ENCODE assay signal across 9 mouse cellular contexts in the genomic region with DNA sequence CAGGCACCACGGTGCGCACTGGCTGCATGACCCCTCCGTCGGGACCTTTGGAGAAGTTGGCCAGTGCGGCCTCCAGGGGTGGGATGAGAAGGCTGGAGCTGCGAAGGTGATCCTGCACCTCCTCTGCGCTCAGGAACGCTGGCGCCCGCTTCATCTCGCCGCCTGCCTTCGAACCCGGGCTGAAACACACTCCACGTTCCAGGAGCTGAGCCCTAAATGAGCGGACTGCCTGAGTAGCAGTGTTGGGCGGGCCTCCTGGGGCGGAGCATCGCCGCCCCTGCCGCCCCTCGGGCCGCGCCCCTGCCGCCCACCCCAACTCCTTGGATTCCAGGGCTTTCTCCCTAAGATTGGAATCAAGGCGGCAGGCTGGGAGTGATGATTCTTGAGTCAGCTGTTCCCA. TPM values are rescaled to one million over a fixed set of nuclear protein-coding genes. Genes with fewer than 3 reads are reported as not detected.
DNase-seq lines count a peak whose midpoint lies in the region; ATAC-seq and TF ChIP-seq lines count a peak whose summit lies in the region.
"Had no signal": no experiment of that assay in that cellular context is flagged by ENCODE, and none has a peak within 500 bp of the region (broad histone marks: within the 10 kb centered on the region; RNA-seq: fewer than 3 reads in every experiment).

A gene (minus strand): TSS at position 341 of the 400 bp plus-strand sequence.

- 4% methylated on average over 26 of the region's 26 CpGs for WGBS in kidney, embryonic 15.5 days
- 1% methylated on average over 26 of the region's 26 CpGs for WGBS in embryonic facial prominence, embryonic 13.5 days
- WGBS in lung, postnatal 0 days: 3% methylated on average over 25 of the region's 26 CpGs

- ATAC-seq in kidney, embryonic 15.5 days (replicated peaks; ENCODE audit: low FRiP score): peak; percentile 33; the same call in 1 of the 2 replicates
- no peak for ATAC-seq in embryonic facial prominence, embryonic 13.5 days (ENCODE audit: insufficient number of reproducible peaks, insufficient read depth, low FRiP score, low TSS enrichment, low read depth)
- ATAC-seq in lung, postnatal 0 days: no peak

- H3K27me3 ChIP-seq in kidney, embryonic 15.5 days: peaks cover 23% of the 10 kb centered on the region
- H3K27me3 ChIP-seq in embryonic facial prominence, embryonic 13.5 days: peaks cover 22% of the 10 kb centered on the region
- no peaks in the 10 kb centered on the region for H3K27me3 ChIP-seq in lung, postnatal 0 days (replicated peaks; ENCODE audit: insufficient read depth, low read length)

- peak within 1 kb of the TSS; percentile 47 for H3K4me3 ChIP-seq in kidney, embryonic 15.5 days (replicated peaks)
- peak within 1 kb of the TSS; percentile 41 for H3K4me3 ChIP-seq in embryonic facial prominence, embryonic 13.5 days
- peak within 1 kb of the TSS; percentile 10; the same call in 1 of the 2 replicates for H3K4me3 ChIP-seq in lung, postnatal 0 days (ENCODE audit: low read depth, low read length)

- H3K9ac ChIP-seq in kidney, embryonic 15.5 days: peak within 1 kb of the TSS; percentile 36; the same call in 1 of the 2 replicates
- H3K9ac ChIP-seq in embryonic facial prominence, embryonic 13.5 days: peak within 1 kb of the TSS; percentile 65
- no peak within 1 kb of the TSS for H3K9ac ChIP-seq in lung, postnatal 0 days (replicated peaks; ENCODE audit: low read depth)
- H3K9ac ChIP-seq: liver, embryonic 14.5 days had no signal

- H3K4me1 ChIP-seq in kidney, embryonic 15.5 days: peaks cover 21% of the 10 kb centered on the region
- H3K4me1 ChIP-seq in embryonic facial prominence, embryonic 13.5 days: peaks cover 9% of the 10 kb centered on the region
- peaks cover 6% of the 10 kb centered on the region; the same call in 1 of the 2 replicates for H3K4me1 ChIP-seq in lung, postnatal 0 days (ENCODE audit: insufficient read depth, low read depth, low read length)

- H3K36me3 ChIP-seq in kidney, embryonic 15.5 days: no peaks in the 10 kb centered on the region
- no peaks in the 10 kb centered on the region for H3K36me3 ChIP-seq in embryonic facial prominence, embryonic 13.5 days
- H3K36me3 ChIP-seq in lung, postnatal 0 days (ENCODE audit: insufficient read depth, low read length): no peaks in the 10 kb centered on the region

- no peaks in the 10 kb centered on the region for H3K9me3 ChIP-seq in kidney, embryonic 15.5 days (replicated peaks)
- H3K9me3 ChIP-seq in embryonic facial prominence, embryonic 13.5 days: no peaks in the 10 kb centered on the region
- H3K9me3 ChIP-seq in lung, postnatal 0 days (ENCODE audit: low read length): no peaks in the 10 kb centered on the region

- DNase-seq in kidney, adult 9 months: no peak
- DNase-seq in kidney, postnatal 14 days: peak; percentile 17
- no peak for DNase-seq in lung, postnatal 0 days (ENCODE audit: low spot score)
- DNase-seq in adrenal gland, adult (ENCODE audit: inconsistent age in 2 of 2, low spot score in 1 of 2): no peak
- no peak for DNase-seq in MN1 (ENCODE audit: low spot score)
- no peak for DNase-seq in testis, postnatal 10 days (ENCODE audit: low spot score)

- peak within 1 kb of the TSS; percentile 66 for H3K4me2 ChIP-seq in kidney, embryonic 15.5 days
- peak within 1 kb of the TSS; percentile 69 for H3K4me2 ChIP-seq in embryonic facial prominence, embryonic 13.5 days
- peak within 1 kb of the TSS; percentile 25; the same call in 1 of the 2 replicates for H3K4me2 ChIP-seq in lung, postnatal 0 days (replicated peaks; ENCODE audit: low read depth, low read length)

- no peak for TF ChIP-seq CTCF in lung, postnatal 0 days (IDR thresholded peaks at IDR 0.05)

- peak within 1 kb of the TSS; percentile 45; the same call in 1 of the 2 replicates for H3K27ac ChIP-seq in kidney, embryonic 15.5 days
- no peak within 1 kb of the TSS; the same call in 1 of the 2 replicates for H3K27ac ChIP-seq in embryonic facial prominence, embryonic 13.5 days
- no peak within 1 kb of the TSS for H3K27ac ChIP-seq in lung, postnatal 0 days (ENCODE audit: low read length)
- H3K27ac ChIP-seq: liver, embryonic 14.5 days had no signal

- TF ChIP-seq EP300 in lung, postnatal 0 days (IDR thresholded peaks at IDR 0.05): no peak

RNA-seq across cellular contexts. Expression of the gene that starts here (rescaled TPM):
- 72.5 and 76.1 TPM in 2 replicates for polyA plus RNA-seq in kidney, embryonic 15.5 days (2015; fragmentation: Nextera tagmentation; extraction: Ambion mirVana)
- polyA plus RNA-seq in embryonic facial prominence, embryonic 13.5 days (2015; fragmentation: Nextera tagmentation; extraction: Ambion mirVana): 20.0 and 29.2 TPM in 2 replicates
- polyA plus RNA-seq in lung, postnatal 0 days (2015; fragmentation: Nextera tagmentation; extraction: Ambion mirVana): 2.1 and 2.4 TPM in 2 replicates
